Mouse (Mus musculus): ENCODE results near the gene Atp2a1. TPM values are rescaled to one million over a fixed set of nuclear protein-coding genes. Genes with fewer than 3 reads are reported as not detected.

The Atp2a1 gene
- polyA plus RNA-seq, 1 experiment from 2014 or later, result 0.17 TPM

DNA sequence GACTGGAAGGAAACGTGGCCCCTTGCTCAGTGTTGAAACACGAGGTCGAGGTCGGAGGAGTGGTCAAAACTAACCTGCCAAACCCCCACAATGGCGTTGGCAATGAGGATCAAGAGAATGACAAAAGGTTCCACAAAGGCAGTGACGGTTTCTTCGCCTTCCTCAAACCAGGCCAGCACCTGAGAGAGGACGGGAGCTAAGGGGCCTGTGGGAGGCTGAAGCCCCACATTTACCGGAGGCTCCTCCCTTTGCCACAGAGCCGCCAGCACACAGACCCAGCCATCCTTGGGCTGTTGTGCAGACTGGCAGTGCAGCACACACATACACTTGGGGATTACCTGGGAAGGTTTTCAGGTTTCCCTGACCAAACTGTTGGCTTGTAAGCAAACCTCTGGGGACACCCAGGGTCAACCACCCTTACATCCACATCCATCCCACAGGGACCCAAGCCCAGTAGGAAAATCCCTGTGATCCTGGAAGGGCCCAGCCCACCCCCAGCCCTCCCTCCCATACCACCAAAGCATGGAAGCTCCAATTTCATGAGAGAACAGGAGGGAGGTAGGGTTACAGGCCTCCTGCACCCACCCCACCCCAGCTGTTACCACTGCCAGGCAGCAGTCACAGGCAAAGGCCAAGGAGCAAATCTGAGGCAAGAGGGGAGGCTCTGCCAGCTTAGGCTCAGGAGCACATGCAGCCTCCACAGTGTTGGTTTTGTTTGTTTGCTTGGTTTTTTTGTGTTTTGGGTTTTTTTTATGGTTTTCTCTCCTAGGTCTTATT lies 2.1 kb downstream of the Atp2a1 start:
- peaks cover 21% of the 10 kb centered on the region for H3K27me3 ChIP-seq (replicated peaks)
- WGBS (ENCODE audit: insufficient replicate concordance), result 53% methylated on average over 10 of the region's 10 CpGs
- no peak overlapping the region for H3K4me2 ChIP-seq
- peaks cover 38% of the 10 kb centered on the region for H3K4me1 ChIP-seq
- H3K9ac ChIP-seq, result no peak overlapping the region
- no peak overlapping the region for H3K4me3 ChIP-seq
- H3K27ac ChIP-seq, result no peak overlapping the region
- no peak for ATAC-seq
- H3K36me3 ChIP-seq, result no peaks in the 10 kb centered on the region
- H3K9me3 ChIP-seq (replicated peaks), result no peaks in the 10 kb centered on the region

DNA sequence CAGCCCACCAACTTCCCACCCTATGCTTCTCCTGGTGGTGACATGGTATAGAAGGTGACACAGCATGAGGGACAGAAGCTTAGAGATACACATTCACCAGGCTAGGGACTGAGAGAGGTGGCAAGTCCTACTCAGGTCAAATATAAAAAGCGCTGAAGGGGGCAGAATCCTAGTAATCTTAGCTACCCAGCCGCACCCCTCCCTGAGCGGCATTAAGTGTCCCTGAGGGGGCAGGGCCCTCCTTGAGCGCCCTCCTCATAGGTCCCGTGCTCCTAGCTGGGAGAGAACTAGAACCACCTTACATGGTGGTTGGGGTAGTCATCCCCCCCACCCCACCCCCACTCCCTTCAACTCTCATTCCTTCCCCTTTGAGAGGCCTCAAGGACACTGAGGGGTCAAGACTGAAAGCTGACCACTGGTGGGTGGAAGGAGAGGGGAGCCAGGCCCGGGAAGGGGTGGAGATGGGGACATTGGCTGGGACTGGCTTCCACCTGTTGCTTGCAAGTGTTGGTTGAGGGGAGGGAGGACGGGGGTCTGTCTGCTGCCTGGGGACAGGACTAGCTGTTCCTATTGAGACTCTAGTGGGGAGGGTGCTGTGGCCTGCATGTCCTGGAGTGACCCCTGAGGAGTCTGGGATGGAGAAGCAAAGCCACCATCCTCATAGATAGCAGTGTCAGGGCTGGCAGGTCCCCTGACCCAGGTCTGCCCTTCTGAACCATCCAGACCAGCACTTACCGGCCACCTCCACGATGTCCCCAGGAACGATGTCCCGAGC lies 3.9 kb downstream of the Atp2a1 start:
- no peaks in the 10 kb centered on the region for H3K36me3 ChIP-seq
- no peak overlapping the region for H3K4me2 ChIP-seq
- H3K9ac ChIP-seq, result no peak overlapping the region; the same call in 1 of the 2 replicates
- WGBS (ENCODE audit: insufficient replicate concordance), result 69% methylated on average over 11 of the region's 11 CpGs
- H3K4me3 ChIP-seq, result no peak overlapping the region
- H3K27me3 ChIP-seq (replicated peaks), result peaks cover 21% of the 10 kb centered on the region
- ATAC-seq, result no peak
- H3K9me3 ChIP-seq (replicated peaks), result no peaks in the 10 kb centered on the region
- H3K4me1 ChIP-seq, result peaks cover 20% of the 10 kb centered on the region
- no peak overlapping the region for H3K27ac ChIP-seq

DNA sequence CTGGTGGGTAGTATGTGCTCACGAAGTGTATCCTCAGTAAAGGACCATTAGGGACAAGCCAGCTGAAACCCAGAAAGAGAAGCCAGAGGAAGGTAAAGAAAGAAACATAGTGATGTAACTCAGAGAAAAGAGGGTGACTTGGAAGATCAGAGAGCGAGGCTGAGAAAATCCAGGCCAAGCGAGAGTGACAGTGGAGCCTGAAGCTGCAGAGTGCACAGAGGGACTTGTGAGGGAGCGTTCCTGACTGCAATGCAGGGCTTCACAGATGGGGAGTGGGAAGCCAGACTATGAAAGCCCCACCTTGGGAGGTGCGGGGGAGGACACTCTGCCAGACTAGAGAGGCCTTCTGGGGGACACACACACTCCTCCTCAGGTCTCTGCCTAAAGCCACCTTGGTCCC lies 4.7 kb downstream of the Atp2a1 start:
- Histone ChIP-seq H3K27me3 (replicated peaks) (peaks cover 21% of the 10 kb centered on the region), H3K4me1 (peaks cover 12% of the 10 kb centered on the region; the same call in 1 of the 2 replicates), H3K4me3 (no peak overlapping the region), H3K27ac (no peak overlapping the region), H3K4me2 (no peak overlapping the region), H3K9ac (no peak overlapping the region; the same call in 1 of the 2 replicates), H3K36me3 (no peaks in the 10 kb centered on the region), H3K9me3 (replicated peaks) (no peaks in the 10 kb centered on the region)
- 72% methylated on average over 5 of the region's 5 CpGs for WGBS (ENCODE audit: insufficient replicate concordance)
- ATAC-seq, result no peak

DNA sequence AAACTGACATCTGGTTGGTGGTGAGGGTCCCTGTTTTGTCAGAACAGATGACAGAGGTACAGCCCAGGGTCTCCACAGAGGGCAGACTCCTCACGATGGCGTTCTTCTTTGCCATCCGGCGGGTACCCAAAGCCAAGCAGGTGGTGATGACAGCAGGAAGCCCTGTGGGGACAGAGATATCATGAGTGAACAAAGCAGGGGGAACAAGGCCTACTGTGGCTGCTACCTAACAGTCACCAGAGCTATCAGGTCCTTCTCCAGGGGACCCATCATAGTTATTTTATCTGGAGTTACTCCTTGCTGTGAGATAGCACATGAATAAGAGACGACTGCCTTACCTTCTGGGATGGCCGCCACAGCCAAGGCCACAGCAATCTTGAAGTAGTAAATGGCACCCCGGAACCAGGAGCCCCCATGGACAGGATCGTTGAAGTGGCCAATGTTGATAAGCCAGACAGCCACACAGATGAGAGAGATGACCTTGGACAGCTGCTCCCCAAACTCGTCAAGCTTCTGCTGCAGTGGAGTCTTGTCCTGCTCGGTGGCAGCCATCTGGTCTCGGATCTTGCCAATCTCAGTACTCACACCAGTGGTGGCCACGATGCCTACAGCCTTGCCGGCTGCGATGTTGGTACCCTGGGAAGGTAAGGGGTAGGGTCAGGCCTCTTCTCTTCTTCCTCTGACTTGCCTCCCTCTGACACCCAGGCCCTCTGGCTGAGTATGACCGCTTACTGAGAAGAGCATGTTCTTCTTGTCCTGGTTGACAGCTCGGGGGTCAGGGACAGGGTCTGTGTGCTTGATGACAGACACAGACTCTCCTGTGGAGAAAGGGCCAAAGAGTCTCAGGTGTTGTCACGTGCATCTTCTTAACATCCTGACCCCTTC lies 6.3 kb downstream of the Atp2a1 start:
- no peak overlapping the region for H3K27ac ChIP-seq

DNA sequence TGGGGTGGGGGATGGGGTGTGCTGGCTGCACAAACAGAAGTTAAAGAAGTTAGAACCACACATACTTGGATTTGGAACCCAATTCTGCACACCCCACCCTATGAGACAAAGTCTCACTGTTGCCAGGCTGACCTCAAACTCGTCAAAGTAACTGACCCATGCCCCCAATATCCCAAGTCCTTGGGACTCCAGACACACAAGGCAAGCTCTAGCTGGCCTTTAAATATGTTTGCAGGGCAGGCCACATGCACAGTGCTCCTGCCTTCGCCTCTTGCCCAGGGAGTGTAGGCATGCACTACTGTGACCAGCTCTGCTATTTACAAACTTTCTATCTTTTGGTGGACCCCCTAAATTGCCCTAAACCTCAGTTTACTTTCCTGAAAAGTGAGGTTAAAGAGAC lies 7.7 kb downstream of the Atp2a1 start:
- H3K4me3 ChIP-seq, result no peak overlapping the region
- 50% methylated on average over 2 of the region's 2 CpGs for WGBS (ENCODE audit: insufficient replicate concordance)
- H3K4me2 ChIP-seq, result no peak overlapping the region
- H3K36me3 ChIP-seq, result no peaks in the 10 kb centered on the region
- peaks cover 11% of the 10 kb centered on the region; the same call in 1 of the 2 replicates for H3K27me3 ChIP-seq (replicated peaks)
- H3K4me1 ChIP-seq, result 0 out of 2 replicates have a peak, but pooled peaks cover 9% of the 10 kb centered on the region
- H3K27ac ChIP-seq, result no peak overlapping the region
- no peak overlapping the region for H3K9ac ChIP-seq
- ATAC-seq, result no peak
- H3K9me3 ChIP-seq (replicated peaks), result no peaks in the 10 kb centered on the region

More for the DNA sequence above, 6.3 kb downstream of the Atp2a1 start:
- Histone ChIP-seq H3K4me2 (no peak overlapping the region), H3K4me3 (no peak overlapping the region), H3K4me1 (0 out of 2 replicates have a peak, but pooled peaks cover 9% of the 10 kb centered on the region), H3K9me3 (replicated peaks) (no peaks in the 10 kb centered on the region), H3K27me3 (replicated peaks) (peaks cover 14% of the 10 kb centered on the region; the same call in 1 of the 2 replicates), H3K9ac (no peak overlapping the region), H3K36me3 (no peaks in the 10 kb centered on the region)
- WGBS (ENCODE audit: insufficient replicate concordance), result 46% methylated on average over 17 of the region's 17 CpGs
- ATAC-seq, result no peak

DNA sequence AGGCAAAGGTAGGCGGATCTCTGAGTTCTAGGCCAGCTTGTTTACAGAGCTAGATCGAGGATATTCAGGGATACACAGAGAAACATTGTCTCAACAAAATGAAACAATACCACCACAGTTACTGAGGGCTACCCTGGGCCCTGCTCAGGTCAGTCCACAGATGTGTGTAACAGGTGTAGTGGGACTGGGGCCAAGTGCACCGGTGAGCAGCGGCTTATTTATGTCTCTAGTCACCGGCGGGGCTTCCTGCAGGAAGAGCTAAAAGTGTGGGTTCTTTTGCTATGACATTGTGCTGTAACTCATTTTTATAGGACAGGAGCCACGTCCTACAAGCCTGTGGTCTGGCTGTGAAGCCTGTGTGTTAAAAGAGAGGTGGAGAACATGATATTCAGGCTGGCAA lies 9.0 kb downstream of the Atp2a1 start:
- no peak for ATAC-seq
- 61% methylated on average over 7 of the region's 7 CpGs for WGBS (ENCODE audit: insufficient replicate concordance)
- Histone ChIP-seq H3K27ac (no peak overlapping the region), H3K4me1 (0 out of 2 replicates have a peak, but pooled peaks cover 9% of the 10 kb centered on the region), H3K4me3 (no peak overlapping the region), H3K27me3 (replicated peaks) (0 out of 2 replicates have a peak, but pooled peaks cover 3% of the 10 kb centered on the region), H3K4me2 (no peak overlapping the region), H3K9ac (no peak overlapping the region), H3K9me3 (replicated peaks) (no peaks in the 10 kb centered on the region), H3K36me3 (no peaks in the 10 kb centered on the region)

DNA sequence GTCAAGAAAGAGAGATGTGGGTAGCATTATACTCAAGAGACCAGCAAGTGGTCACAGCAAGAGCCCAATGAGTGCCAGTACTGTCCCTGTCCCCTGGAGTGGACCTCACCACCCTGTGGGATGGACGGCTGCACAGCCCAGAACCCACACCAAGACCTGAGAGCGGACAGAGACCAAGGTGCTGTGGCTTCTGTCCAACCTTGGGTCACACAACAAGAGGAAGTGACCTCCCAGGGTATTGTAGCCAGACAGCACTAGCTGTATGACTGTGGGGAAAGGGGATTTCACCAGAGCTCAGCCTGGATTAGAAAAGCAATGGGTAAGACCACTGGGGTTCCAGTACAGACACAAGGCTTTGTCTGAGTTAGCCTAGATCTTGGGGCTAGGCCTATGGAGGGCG lies 10.7 kb downstream of the Atp2a1 start:
- Histone ChIP-seq H3K4me3 (no peak overlapping the region), H3K4me2 (no peak overlapping the region), H3K4me1 (0 out of 2 replicates have a peak, but pooled peaks cover 9% of the 10 kb centered on the region), H3K36me3 (no peaks in the 10 kb centered on the region; the same call in 1 of the 2 replicates), H3K9ac (no peak overlapping the region), H3K9me3 (replicated peaks) (no peaks in the 10 kb centered on the region), H3K27me3 (replicated peaks) (no peaks in the 10 kb centered on the region), H3K27ac (no peak overlapping the region)
- 75% methylated on average over 3 of the region's 3 CpGs for WGBS (ENCODE audit: insufficient replicate concordance)
- ATAC-seq, result no peak

DNA sequence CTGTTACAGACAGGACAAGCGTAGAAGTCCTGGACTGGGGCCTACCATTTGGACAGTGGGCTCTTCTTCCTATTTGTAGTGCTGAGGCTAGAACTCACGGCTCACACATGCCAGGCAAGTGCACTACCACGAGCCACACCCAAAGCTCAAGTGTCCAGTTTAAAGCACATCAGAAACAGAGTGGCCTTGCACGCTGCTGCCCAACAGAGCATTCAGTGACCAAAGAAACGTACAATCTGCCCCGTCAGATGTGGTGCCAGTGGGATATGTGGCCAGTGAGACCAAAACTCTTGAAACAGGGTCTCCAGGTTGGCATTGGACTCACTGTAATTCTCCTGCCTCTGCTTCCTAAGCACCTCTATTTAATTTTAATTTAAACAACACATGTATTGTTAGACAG lies 12.3 kb downstream of the Atp2a1 start:
- H3K4me2 ChIP-seq, result no peak overlapping the region
- 79% methylated on average over 6 of the region's 6 CpGs for WGBS (ENCODE audit: insufficient replicate concordance)
- H3K27me3 ChIP-seq (replicated peaks), result no peaks in the 10 kb centered on the region
- no peak overlapping the region for H3K4me3 ChIP-seq
- peaks cover 9% of the 10 kb centered on the region for H3K36me3 ChIP-seq
- H3K9ac ChIP-seq, result no peak overlapping the region
- H3K9me3 ChIP-seq (replicated peaks), result no peaks in the 10 kb centered on the region
- no peak overlapping the region for H3K27ac ChIP-seq
- no peak for ATAC-seq
- H3K4me1 ChIP-seq, result no peaks in the 10 kb centered on the region

DNA sequence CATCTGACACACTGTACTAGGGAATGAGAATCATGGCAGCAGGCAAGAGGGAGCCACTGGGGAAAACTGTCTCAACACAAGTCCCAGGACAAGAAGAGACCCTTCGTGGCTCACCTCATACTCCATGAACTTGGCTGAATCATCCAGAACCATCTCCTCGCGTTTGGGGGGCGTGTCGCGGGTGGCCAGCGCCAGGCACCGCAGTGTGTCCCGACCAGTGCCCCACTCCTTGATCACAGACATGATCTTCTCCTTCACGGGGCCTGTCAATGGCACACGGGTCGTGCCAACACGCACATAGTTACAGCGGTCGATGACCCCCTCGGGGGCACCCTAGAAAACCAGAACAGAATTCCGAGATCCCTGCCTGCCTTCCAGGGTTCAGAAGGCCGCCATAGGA lies 12.9 kb downstream of the Atp2a1 start:
- H3K4me3 ChIP-seq, result no peak overlapping the region
- H3K27me3 ChIP-seq (replicated peaks), result no peaks in the 10 kb centered on the region
- WGBS (ENCODE audit: insufficient replicate concordance), result 84% methylated on average over 18 of the region's 18 CpGs
- H3K9me3 ChIP-seq (replicated peaks), result no peaks in the 10 kb centered on the region
- H3K36me3 ChIP-seq, result peaks cover 16% of the 10 kb centered on the region
- no peak overlapping the region for H3K4me2 ChIP-seq
- H3K4me1 ChIP-seq, result no peaks in the 10 kb centered on the region
- no peak for ATAC-seq
- H3K27ac ChIP-seq, result no peak overlapping the region
- H3K9ac ChIP-seq, result no peak overlapping the region

DNA sequence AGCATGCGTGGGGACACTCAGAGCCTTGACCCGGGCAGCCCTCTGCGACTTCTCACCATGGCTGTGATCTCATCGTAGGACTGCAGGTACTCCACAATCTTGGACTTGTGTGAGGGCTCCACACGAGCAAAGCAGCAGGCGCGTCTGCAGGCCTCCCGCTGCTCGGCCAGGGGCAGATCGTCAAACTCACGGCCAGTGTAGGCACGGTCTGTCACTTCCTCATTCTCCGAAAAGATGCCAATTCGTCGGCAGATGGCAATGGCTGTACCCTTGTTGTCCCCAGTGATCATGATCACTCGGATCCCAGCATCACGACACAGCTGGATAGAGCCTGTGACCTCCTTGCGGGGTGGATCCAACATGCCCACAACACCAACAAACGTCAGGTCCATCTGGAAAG lies 14.4 kb downstream of the Atp2a1 start:
- Histone ChIP-seq H3K27ac (no peak overlapping the region), H3K9ac (no peak overlapping the region), H3K9me3 (replicated peaks) (no peaks in the 10 kb centered on the region), H3K4me3 (no peak overlapping the region), H3K4me2 (no peak overlapping the region), H3K27me3 (replicated peaks) (no peaks in the 10 kb centered on the region), H3K4me1 (no peaks in the 10 kb centered on the region), H3K36me3 (peaks cover 27% of the 10 kb centered on the region)
- ATAC-seq, result no peak
- 79% methylated on average over 19 of the region's 19 CpGs for WGBS (ENCODE audit: insufficient replicate concordance)

DNA sequence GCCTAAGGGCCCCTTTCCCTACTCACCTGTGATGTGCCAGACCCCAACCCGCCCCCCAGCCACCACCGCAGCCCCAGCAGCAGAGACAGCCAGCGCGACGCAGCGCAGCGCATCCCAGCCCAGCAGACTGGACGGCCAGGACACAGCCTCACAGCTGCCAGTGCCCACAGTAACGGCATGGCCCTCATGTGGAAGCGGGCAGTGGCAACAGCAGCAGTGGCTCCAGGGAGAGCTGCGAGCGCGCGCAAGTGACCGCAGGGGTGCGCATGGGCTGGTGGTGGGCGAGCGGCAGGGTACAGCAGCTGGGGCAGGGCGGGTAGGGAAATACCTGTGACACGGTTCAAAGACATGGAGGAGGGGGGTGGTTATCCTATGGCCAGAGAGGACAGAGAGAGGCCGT lies 16.7 kb downstream of the Atp2a1 start:
- Histone ChIP-seq H3K27me3 (replicated peaks) (no peaks in the 10 kb centered on the region), H3K9ac (no peak overlapping the region), H3K36me3 (peaks cover 34% of the 10 kb centered on the region), H3K4me3 (no peak overlapping the region), H3K27ac (no peak overlapping the region), H3K9me3 (replicated peaks) (no peaks in the 10 kb centered on the region), H3K4me2 (no peak overlapping the region), H3K4me1 (no peaks in the 10 kb centered on the region)
- ATAC-seq, result no peak
- WGBS (ENCODE audit: insufficient replicate concordance), result 91% methylated on average over 21 of the region's 21 CpGs

Measured in liver, embryonic 12.5 days (tissue).